Mouse (Mus musculus): Measurements from ENCODE around the gene Bpnt1. TPM values are rescaled to one million over a fixed set of nuclear protein-coding genes. Genes with fewer than 3 reads are reported as not detected.
A peak's percentile ranks its signal among the peaks of the same experiment; 100 is the strongest.

Gene Bpnt1
- total and polyA plus RNA-seq, 2 experiments from 2014 or later = 24.6 to 34.3 TPM

- no peak for ATAC-seq (ENCODE audit: insufficient read depth, low read depth)
- TF ChIP-seq EP300 (IDR thresholded peaks at IDR 0.05; ENCODE audit: low read depth) (no peak), CTCF (IDR thresholded peaks at IDR 0.05; ENCODE audit: low read depth) (no peak)
- Histone ChIP-seq H3K27ac (ENCODE audit: low read depth) (no peak overlapping the region), H3K4me1 (ENCODE audit: control insufficient read depth, insufficient read depth) (peaks cover 6% of the 10 kb centered on the region), H3K36me3 (replicated peaks; ENCODE audit: control insufficient read depth, insufficient read depth, low read length) (peaks cover 73% of the 10 kb centered on the region), H3K4me3 (ENCODE audit: low read depth, low read length) (no peak overlapping the region), H3K4me2 (ENCODE audit: low read depth, low read length) (no peak overlapping the region), H3K9ac (replicated peaks; ENCODE audit: low read depth, low read length) (no peak overlapping the region), H3K27me3 (ENCODE audit: control insufficient read depth, insufficient read depth, low read length) (no peaks in the 10 kb centered on the region), H3K9me3 (replicated peaks; ENCODE audit: control insufficient read depth, low read length) (no peaks in the 10 kb centered on the region)
- WGBS = 48% methylated on average over 5 of the region's 5 CpGs
- peak; percentile 55 for DNase-seq (ENCODE audit: low spot score)
Measured at GRCm38 (mm10) chr1:185289231-185289630, 42.7 kb upstream of the Bpnt1 start.

DNA sequence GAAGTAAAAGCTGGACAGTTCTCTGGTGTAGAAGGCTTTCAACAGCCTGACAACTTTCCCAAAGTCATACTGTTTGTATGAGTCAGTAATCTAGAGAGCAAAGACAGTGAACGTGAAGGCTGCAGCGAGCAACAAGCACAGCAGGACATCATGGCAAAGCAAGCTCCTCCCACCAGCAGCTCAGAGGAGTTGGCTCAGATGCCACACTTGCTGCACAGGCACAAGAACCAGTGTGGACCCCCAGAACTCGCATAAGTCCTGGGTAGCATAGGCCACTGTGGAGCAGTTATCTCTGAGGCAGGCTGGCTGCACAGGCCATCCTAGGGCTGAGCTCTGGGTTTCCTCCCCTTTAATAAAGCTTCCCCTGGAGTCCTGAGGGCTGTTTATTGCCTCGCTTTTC, 40.6 kb upstream of the Bpnt1 start:
- no peak for TF ChIP-seq CTCF (IDR thresholded peaks at IDR 0.05; ENCODE audit: low read depth)
- no peak for TF ChIP-seq EP300 (IDR thresholded peaks at IDR 0.05; ENCODE audit: low read depth)
- H3K9ac ChIP-seq (replicated peaks; ENCODE audit: low read depth, low read length) = no peak overlapping the region
- no peak overlapping the region for H3K27ac ChIP-seq (ENCODE audit: low read depth)
- WGBS = 73% methylated on average over 4 of the region's 4 CpGs
- H3K9me3 ChIP-seq (replicated peaks; ENCODE audit: control insufficient read depth, low read length) = no peaks in the 10 kb centered on the region
- H3K36me3 ChIP-seq (replicated peaks; ENCODE audit: control insufficient read depth, insufficient read depth, low read length) = peaks cover 84% of the 10 kb centered on the region
- H3K4me3 ChIP-seq (ENCODE audit: low read depth, low read length) = no peak overlapping the region
- DNase-seq (ENCODE audit: low spot score) = no peak
- no peaks in the 10 kb centered on the region for H3K27me3 ChIP-seq (ENCODE audit: control insufficient read depth, insufficient read depth, low read length)
- no peaks in the 10 kb centered on the region for H3K4me1 ChIP-seq (ENCODE audit: control insufficient read depth, insufficient read depth)
- no peak overlapping the region for H3K4me2 ChIP-seq (ENCODE audit: low read depth, low read length)
- no peak for ATAC-seq (ENCODE audit: insufficient read depth, low read depth)

DNA sequence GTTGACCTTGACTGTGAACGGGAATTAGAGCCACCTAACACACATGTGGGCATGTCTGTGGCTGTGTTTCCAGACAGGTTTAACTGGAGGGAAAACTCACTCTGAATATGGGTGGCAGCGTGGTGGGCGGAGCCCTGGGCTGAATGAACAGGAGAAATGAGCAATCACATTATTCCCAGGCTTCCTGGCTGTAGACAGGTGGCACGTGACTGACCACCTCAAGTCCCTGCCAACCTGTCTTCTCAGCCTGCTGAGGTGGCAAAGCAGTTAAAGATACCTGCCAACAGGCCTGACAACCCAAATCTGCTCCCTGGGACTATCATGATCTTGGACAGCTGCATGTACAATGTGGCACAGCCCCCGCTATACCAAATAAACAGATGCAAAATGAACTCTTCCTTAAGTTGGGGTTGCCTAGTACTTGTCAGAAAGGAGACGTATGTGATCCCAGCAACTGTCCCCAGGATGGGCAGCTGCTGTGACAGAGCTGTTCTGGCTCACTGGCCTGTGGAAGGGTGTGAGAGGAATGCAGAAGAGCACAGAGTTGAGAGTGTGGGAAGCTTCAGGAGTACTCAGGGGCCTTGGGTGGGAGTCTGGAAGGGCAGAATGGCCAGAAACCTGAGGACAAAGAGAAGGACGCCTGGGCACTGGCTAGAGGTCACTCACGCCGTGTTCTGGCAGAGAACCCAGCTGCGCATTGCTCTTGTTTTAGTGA, 39.1 kb upstream of the Bpnt1 start:
- Histone ChIP-seq H3K27ac (ENCODE audit: low read depth) (no peak overlapping the region), H3K27me3 (ENCODE audit: control insufficient read depth, insufficient read depth, low read length) (no peaks in the 10 kb centered on the region), H3K36me3 (replicated peaks; ENCODE audit: control insufficient read depth, insufficient read depth, low read length) (peaks cover 84% of the 10 kb centered on the region), H3K4me1 (ENCODE audit: control insufficient read depth, insufficient read depth) (no peaks in the 10 kb centered on the region), H3K4me2 (ENCODE audit: low read depth, low read length) (no peak overlapping the region), H3K9me3 (replicated peaks; ENCODE audit: control insufficient read depth, low read length) (no peaks in the 10 kb centered on the region), H3K4me3 (ENCODE audit: low read depth, low read length) (no peak overlapping the region), H3K9ac (replicated peaks; ENCODE audit: low read depth, low read length) (no peak overlapping the region)
- ATAC-seq (ENCODE audit: insufficient read depth, low read depth) = no peak
- DNase-seq (ENCODE audit: low spot score) = no peak
- 89% methylated on average over 10 of the region's 10 CpGs for WGBS
- TF ChIP-seq CTCF (IDR thresholded peaks at IDR 0.05; ENCODE audit: low read depth) = no peak
- TF ChIP-seq EP300 (IDR thresholded peaks at IDR 0.05; ENCODE audit: low read depth) = no peak

DNA sequence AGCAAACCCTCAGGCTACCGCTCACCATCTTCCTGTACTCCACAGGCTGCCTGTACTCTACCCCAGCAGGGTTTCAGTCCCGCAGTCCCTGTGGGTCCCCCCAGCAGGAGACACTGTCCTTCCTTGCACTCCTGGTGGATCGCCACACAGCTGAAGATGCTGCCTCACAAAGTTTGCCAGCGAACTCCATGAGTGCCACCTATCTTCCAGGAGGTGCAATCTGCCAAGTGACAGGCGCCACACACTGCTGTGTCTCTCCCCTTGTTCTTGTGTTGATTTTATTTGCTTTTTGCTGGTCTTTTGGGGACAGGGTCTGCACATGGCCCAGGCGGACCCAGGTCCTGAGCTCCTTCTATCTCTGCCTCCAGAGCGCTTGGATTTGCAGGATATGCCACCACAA, 35.1 kb upstream of the Bpnt1 start:
- H3K36me3 ChIP-seq (replicated peaks; ENCODE audit: control insufficient read depth, insufficient read depth, low read length) = peaks cover 60% of the 10 kb centered on the region

DNA sequence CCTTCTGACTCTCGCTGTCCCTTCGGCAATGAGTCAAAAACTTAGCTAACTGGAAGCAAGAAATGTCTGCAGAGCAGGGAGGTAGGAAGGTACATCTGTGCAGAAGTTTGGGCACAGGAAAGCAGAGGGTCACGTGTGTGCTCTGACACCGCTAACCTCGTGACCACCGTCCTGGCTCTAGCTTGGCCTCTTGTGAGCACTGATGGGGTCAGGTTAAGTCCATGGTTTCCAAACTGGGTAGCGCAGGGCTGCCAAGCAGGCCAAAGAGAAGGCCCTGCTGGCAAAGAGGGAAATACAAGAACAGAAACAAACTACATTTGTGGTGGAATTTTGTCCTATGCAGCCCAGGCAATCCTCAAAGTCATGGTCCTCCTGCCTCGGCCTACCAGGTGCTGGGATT, 33.5 kb upstream of the Bpnt1 start:
- DNase-seq (ENCODE audit: low spot score) (no peak), ATAC-seq (ENCODE audit: insufficient read depth, low read depth) (no peak)
- H3K4me3 ChIP-seq (ENCODE audit: low read depth, low read length) = no peak overlapping the region
- no peak for TF ChIP-seq CTCF (IDR thresholded peaks at IDR 0.05; ENCODE audit: low read depth)
- no peak for TF ChIP-seq EP300 (IDR thresholded peaks at IDR 0.05; ENCODE audit: low read depth)
- no peaks in the 10 kb centered on the region for H3K9me3 ChIP-seq (replicated peaks; ENCODE audit: control insufficient read depth, low read length)
- no peaks in the 10 kb centered on the region for H3K27me3 ChIP-seq (ENCODE audit: control insufficient read depth, insufficient read depth, low read length)
- no peak overlapping the region for H3K4me2 ChIP-seq (ENCODE audit: low read depth, low read length)
- H3K27ac ChIP-seq (ENCODE audit: low read depth) = no peak overlapping the region
- peaks cover 59% of the 10 kb centered on the region for H3K36me3 ChIP-seq (replicated peaks; ENCODE audit: control insufficient read depth, insufficient read depth, low read length)
- H3K9ac ChIP-seq (replicated peaks; ENCODE audit: low read depth, low read length) = no peak overlapping the region
- no peaks in the 10 kb centered on the region for H3K4me1 ChIP-seq (ENCODE audit: control insufficient read depth, insufficient read depth)
- WGBS = 90% methylated on average over 8 of the region's 8 CpGs

More for the DNA sequence above, 35.1 kb upstream of the Bpnt1 start:
- DNase-seq (ENCODE audit: low spot score) (no peak), ATAC-seq (ENCODE audit: insufficient read depth, low read depth) (no peak)
- WGBS = 87% methylated on average over 7 of the region's 7 CpGs
- H3K4me1 ChIP-seq (ENCODE audit: control insufficient read depth, insufficient read depth) = no peaks in the 10 kb centered on the region
- no peaks in the 10 kb centered on the region for H3K9me3 ChIP-seq (replicated peaks; ENCODE audit: control insufficient read depth, low read length)
- H3K4me3 ChIP-seq (ENCODE audit: low read depth, low read length) = no peak overlapping the region
- no peak overlapping the region for H3K4me2 ChIP-seq (ENCODE audit: low read depth, low read length)
- H3K9ac ChIP-seq (replicated peaks; ENCODE audit: low read depth, low read length) = no peak overlapping the region
- TF ChIP-seq CTCF (IDR thresholded peaks at IDR 0.05; ENCODE audit: low read depth) (no peak), EP300 (IDR thresholded peaks at IDR 0.05; ENCODE audit: low read depth) (no peak)
- no peak overlapping the region for H3K27ac ChIP-seq (ENCODE audit: low read depth)
- no peaks in the 10 kb centered on the region for H3K27me3 ChIP-seq (ENCODE audit: control insufficient read depth, insufficient read depth, low read length)

DNA sequence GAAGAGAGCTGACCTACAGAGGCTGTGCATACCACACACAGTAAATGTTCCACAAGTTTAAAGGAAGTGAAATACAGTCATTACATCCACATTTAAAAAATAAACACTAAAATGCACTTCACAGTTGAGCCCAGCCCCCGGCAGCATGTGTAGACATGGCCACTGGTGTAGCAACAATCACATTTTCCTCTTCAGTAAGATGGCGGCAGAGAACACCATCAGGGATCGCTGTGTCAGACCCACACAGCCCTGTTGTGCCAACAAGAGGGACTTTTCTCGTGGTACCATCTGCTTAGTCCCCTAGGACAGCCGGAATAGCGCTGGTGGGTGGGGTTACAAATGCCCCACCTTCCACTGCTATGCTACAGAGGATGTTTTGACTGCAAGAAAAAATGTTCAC, 29.1 kb upstream of the Bpnt1 start:
- Histone ChIP-seq H3K4me2 (ENCODE audit: low read depth, low read length) (no peak overlapping the region), H3K27me3 (ENCODE audit: control insufficient read depth, insufficient read depth, low read length) (no peaks in the 10 kb centered on the region), H3K9ac (replicated peaks; ENCODE audit: low read depth, low read length) (no peak overlapping the region), H3K36me3 (replicated peaks; ENCODE audit: control insufficient read depth, insufficient read depth, low read length) (peaks cover 31% of the 10 kb centered on the region), H3K4me1 (ENCODE audit: control insufficient read depth, insufficient read depth) (no peaks in the 10 kb centered on the region), H3K9me3 (replicated peaks; ENCODE audit: control insufficient read depth, low read length) (no peaks in the 10 kb centered on the region), H3K27ac (ENCODE audit: low read depth) (no peak overlapping the region), H3K4me3 (ENCODE audit: low read depth, low read length) (no peak overlapping the region)
- 93% methylated on average over 6 of the region's 6 CpGs for WGBS
- DNase-seq (ENCODE audit: low spot score) = no peak
- ATAC-seq (ENCODE audit: insufficient read depth, low read depth) = no peak
- no peak for TF ChIP-seq EP300 (IDR thresholded peaks at IDR 0.05; ENCODE audit: low read depth)
- TF ChIP-seq CTCF (IDR thresholded peaks at IDR 0.05; ENCODE audit: low read depth) = no peak

Measured in heart, postnatal 0 days (tissue).